Mouse (Mus musculus) retina, adult 2 months (tissue): Measurements from ENCODE around the gene Tmem211.

ENCODE experiments used
- DNase-seq: peaks from one replicate; pipeline ENCODE4 v3.0.0-alpha.2; 2012; ENCODE audit warnings: low read depth, low spot score

Gene Tmem211

GRCm38 (mm10) chr5:113212156-113212835 lies 14.4 kb upstream of the Tmem211 start:
- DNase-seq = no peak

- DNase-seq = no peak
Observed at GRCm38 (mm10) chr5:113214041-113214440, 12.7 kb upstream of the Tmem211 start.

GRCm38 (mm10) chr5:113214455-113214854 lies 12.3 kb upstream of the Tmem211 start:
- DNase-seq = no peak

- no peak for DNase-seq
Observed at GRCm38 (mm10) chr5:113215610-113216011, 11.1 kb upstream of the Tmem211 start.

- DNase-seq = no peak
Observed at GRCm38 (mm10) chr5:113216328-113216960, 10.3 kb upstream of the Tmem211 start.

GRCm38 (mm10) chr5:113217076-113217475 lies 9.6 kb upstream of the Tmem211 start:
- DNase-seq = no peak

- no peak for DNase-seq
Observed at GRCm38 (mm10) chr5:113218617-113219235, 8.0 kb upstream of the Tmem211 start.

- no peak for DNase-seq
Observed at GRCm38 (mm10) chr5:113219450-113219849, 7.3 kb upstream of the Tmem211 start.

- DNase-seq = no peak
Observed at GRCm38 (mm10) chr5:113219876-113220275, 6.8 kb upstream of the Tmem211 start.

- DNase-seq = no peak
Observed at GRCm38 (mm10) chr5:113220383-113221146, 6.1 kb upstream of the Tmem211 start.

GRCm38 (mm10) chr5:113221147-113221865 lies 5.4 kb upstream of the Tmem211 start, which contains the start of gene 2900026A02Rik:
Gene 2900026A02Rik, minus strand, starts transcription at chr5:113221236.
- no peak for DNase-seq

GRCm38 (mm10) chr5:113223888-113224287 lies 2.8 kb upstream of the Tmem211 start:
- DNase-seq = no peak

GRCm38 (mm10) chr5:113225271-113225670 lies 1.4 kb upstream of the Tmem211 start:
- DNase-seq = no peak

- no peak for DNase-seq
Observed at GRCm38 (mm10) chr5:113225686-113226435, 848 bp upstream of the Tmem211 start.

GRCm38 (mm10) chr5:113230196-113230595 lies 3.5 kb downstream of the Tmem211 start:
- DNase-seq = no peak

- DNase-seq = no peak
Observed at GRCm38 (mm10) chr5:113249263-113249930, 22.7 kb downstream of the Tmem211 start.

- DNase-seq = no peak
Observed at GRCm38 (mm10) chr5:113250806-113251205, 24.1 kb downstream of the Tmem211 start.

GRCm38 (mm10) chr5:113265637-113266036 lies 38.9 kb downstream of the Tmem211 start:
- DNase-seq = no peak

GRCm38 (mm10) chr5:113268246-113268645 lies 41.5 kb downstream of the Tmem211 start:
- no peak for DNase-seq

GRCm38 (mm10) chr5:113270043-113270442 lies 43.3 kb downstream of the Tmem211 start:
- DNase-seq = no peak
